Mouse (Mus musculus): ENCODE data around the gene Tbx21. TPM values are rescaled to one million over a fixed set of nuclear protein-coding genes. Genes with fewer than 3 reads are reported as not detected.

Tbx21 gene
- total RNA-seq (2023): 1 to 10 TPM; 3.0 to 3.1 TPM

GRCm38 (mm10) chr11:97114671-97115601 lies at the start of gene Tbx21:
Gene Tbx21, minus strand, starts transcription at chr11:97115331.

GRCm38 (mm10) chr11:97151343-97151801 lies 36.2 kb upstream of the Tbx21 start, which contains the start of gene Tbkbp1:
Gene Tbkbp1, minus strand, starts transcription at chr11:97151495.

GRCm38 (mm10) chr11:97050216-97050943 lies 64.8 kb downstream of the Tbx21 start, which contains the start of gene Osbpl7:
Gene Osbpl7, plus strand, starts transcription at chr11:97050628.

Other genes with a start within 250 kb of the Tbx21 start
- gene Cdk5rap3, start 198.8 kb downstream of the Tbx21 start, total RNA-seq (2023): 10 to 100 TPM; 41.2 to 60.8 TPM
- not detected for gene Prr15l, start 187.2 kb downstream of the Tbx21 start, total RNA-seq (2023)
- 10 to 100 TPM; 23.5 to 25.4 TPM for gene Pnpo, start 171.3 kb downstream of the Tbx21 start, total RNA-seq (2023)
- 10 to 100 TPM; 45.7 to 47.3 TPM for gene Sp2, start 132.4 kb downstream of the Tbx21 start, total RNA-seq (2023)
- gene Sp6, start 101.9 kb downstream of the Tbx21 start, total RNA-seq (2023): not detected
- gene Scrn2, start 85.4 kb downstream of the Tbx21 start, total RNA-seq (2023): 1 to 10 TPM; 7.1 to 9.1 TPM
- gene Lrrc46, start 73.9 kb downstream of the Tbx21 start, total RNA-seq (2023): not detected
- 10 to 100 TPM; 43.3 to 50.2 TPM for gene Mrpl10, start 73.8 kb downstream of the Tbx21 start, total RNA-seq (2023)
- gene Osbpl7, start 64.7 kb downstream of the Tbx21 start, total RNA-seq (2023): 10 to 100 TPM; 37.3 to 45.2 TPM
- gene Tbkbp1, start 36.2 kb upstream of the Tbx21 start, total RNA-seq (2023): under 1 TPM; 0.42 to 0.90 TPM
- 100 to 1,000 TPM; 171 to 177 TPM for gene Kpnb1, start 72.5 kb upstream of the Tbx21 start, total RNA-seq (2023)
- 10 to 100 TPM; 63.3 to 70.5 TPM for gene Npepps, start 165.3 kb upstream of the Tbx21 start, total RNA-seq (2023)
- 10 to 100 TPM; 15.1 to 19.3 TPM for gene Mrpl45, start 200.4 kb upstream of the Tbx21 start, total RNA-seq (2023)
- not detected for gene Gpr179, start 236.7 kb upstream of the Tbx21 start, total RNA-seq (2023)
- gene Socs7, start 247.2 kb upstream of the Tbx21 start, total RNA-seq (2023): 10 to 100 TPM; 20.3 to 24.2 TPM

All from B cell, adult 67 days (primary cell).